Comparison of ENCODE assay signal across 28 mouse cellular contexts in the genomic region with DNA sequence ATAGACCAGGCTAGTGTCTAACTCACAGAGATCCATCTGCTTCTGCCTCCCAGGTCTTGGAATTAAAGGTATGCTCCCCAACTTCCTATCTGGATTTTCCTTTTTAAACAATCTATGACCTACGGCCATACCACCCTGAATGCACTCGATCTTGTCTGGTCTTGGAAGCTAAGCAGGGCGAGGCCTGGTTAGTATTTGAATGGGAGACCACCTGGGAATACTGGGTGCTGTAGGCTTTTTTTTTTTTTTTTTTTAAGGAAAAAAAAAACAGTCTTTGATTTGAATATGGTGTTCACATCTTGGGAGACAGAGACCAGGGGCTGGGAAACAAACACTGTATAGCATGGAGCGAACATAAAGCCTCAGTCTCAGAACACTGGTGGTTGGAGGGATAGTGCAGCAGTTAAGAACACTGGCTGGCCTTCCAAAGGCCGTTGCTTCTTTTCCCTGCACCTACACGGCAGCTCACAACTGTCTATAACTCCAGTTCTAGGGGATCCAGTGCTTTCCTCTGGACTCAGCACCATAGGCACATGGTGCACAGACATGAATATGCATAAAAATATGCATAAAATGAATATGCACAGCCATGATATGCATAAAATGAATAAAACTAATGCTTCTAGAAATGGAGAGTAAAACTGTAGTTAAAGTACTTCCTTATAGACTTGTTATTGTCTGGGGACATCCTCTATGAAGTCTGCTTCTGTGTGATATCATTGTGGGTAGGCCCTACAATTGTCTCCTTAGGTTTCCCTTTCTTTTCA. TPM values are rescaled to one million over a fixed set of nuclear protein-coding genes. Genes with fewer than 3 reads are reported as not detected.
DNase-seq lines count a peak whose midpoint lies in the region; ATAC-seq and TF ChIP-seq lines count a peak whose summit lies in the region.
"Had no signal": no experiment of that assay in that cellular context is flagged by ENCODE, and none has a peak within 500 bp of the region (broad histone marks: within the 10 kb centered on the region; RNA-seq: fewer than 3 reads in every experiment).

No protein-coding gene starts in this region.

- H3K4me1 ChIP-seq in forebrain, postnatal 0 days (ENCODE audit: insufficient read depth) = no peaks in the 10 kb centered on the region
- H3K4me1 ChIP-seq in forebrain, embryonic 16.5 days (replicated peaks; ENCODE audit: control insufficient read depth, insufficient read depth, low read length) = no peaks in the 10 kb centered on the region
- H3K4me1 ChIP-seq in heart, adult 2 months (ENCODE audit: control insufficient read depth, insufficient read depth, low read length) = no peaks in the 10 kb centered on the region
- no peaks in the 10 kb centered on the region for H3K4me1 ChIP-seq in MEL (ENCODE audit: control insufficient read depth in 1 of 2, insufficient read depth in 2 of 2, low read length in 2 of 2)
- H3K4me1 ChIP-seq: embryonic facial prominence, embryonic 15.5 days; forebrain, embryonic 10.5 days; forebrain, embryonic 12.5 days had no signal

- no peaks in the 10 kb centered on the region for H3K27me3 ChIP-seq in forebrain, postnatal 0 days (ENCODE audit: insufficient read depth, low read length)
- H3K27me3 ChIP-seq in forebrain, embryonic 16.5 days (replicated peaks; ENCODE audit: control insufficient read depth, insufficient read depth, low read length) = no peaks in the 10 kb centered on the region
- no peaks in the 10 kb centered on the region for H3K27me3 ChIP-seq in heart, adult 2 months (ENCODE audit: control insufficient read depth, insufficient read depth, low read length)
- no peaks in the 10 kb centered on the region for H3K27me3 ChIP-seq in MEL (ENCODE audit: control insufficient read depth in 1 of 2, insufficient read depth in 2 of 2, low read length in 2 of 2)
- H3K27me3 ChIP-seq: CH12.LX; embryonic facial prominence, embryonic 13.5 days; embryonic facial prominence, embryonic 15.5 days; forebrain, embryonic 12.5 days had no signal

- no peak for DNase-seq in forebrain, postnatal 0 days
- peak; percentile 60 for DNase-seq in heart, adult 11 months
- DNase-seq in heart, adult 2 months = no peak
- DNase-seq in thymus, postnatal 4 days = peak; percentile 1
- no peak for DNase-seq in thymus, postnatal 14 days
- peak; percentile 8 for DNase-seq in MEL (ENCODE audit: low read depth, low spot score)
- DNase-seq in ovary, postnatal 36 days (ENCODE audit: low spot score) = no peak
- DNase-seq: adrenal gland, adult 2 months; adrenal gland, postnatal 10 days; adrenal gland, postnatal 25 days; B cell, adult 2 months; cerebellum, adult 11 months; cerebellum, adult 18-20 months; cerebellum, adult 8-10 months; cerebellum, adult 9-11 months; cerebellum, postnatal 14 days; cerebellum, postnatal 36 days; embryo, embryonic 11 days had no signal

- no peak overlapping the region for H3K4me3 ChIP-seq in forebrain, postnatal 0 days (ENCODE audit: low read depth, low read length)
- H3K4me3 ChIP-seq in forebrain, embryonic 16.5 days (replicated peaks; ENCODE audit: low read length) = no peak overlapping the region
- H3K4me3 ChIP-seq in heart, adult 2 months = no peak overlapping the region
- H3K4me3 ChIP-seq in MEL (ENCODE audit: control insufficient read depth in 1 of 2, insufficient read depth in 1 of 2, low read depth in 2 of 2, low read length in 2 of 2) = no peak overlapping the region
- H3K4me3 ChIP-seq: embryonic facial prominence, embryonic 13.5 days; embryonic facial prominence, embryonic 15.5 days; erythroblast, embryonic 14.5 days; forebrain, embryonic 10.5 days; forebrain, embryonic 12.5 days had no signal

- intact Hi-C loops in heart, adult 2 months (cut with DNase I) = no loop called here

- no peak for TF ChIP-seq EP300 in heart, adult 2 months (IDR thresholded peaks at IDR 0.05; ENCODE audit: insufficient read depth, low read depth, low read length)
- TF ChIP-seq EP300 in MEL (IDR thresholded peaks at IDR 0.05; ENCODE audit: low read depth in 1 of 2, low read length in 2 of 2) = no peak

- H3K27ac ChIP-seq in forebrain, postnatal 0 days (ENCODE audit: low read depth, low read length) = no peak overlapping the region
- H3K27ac ChIP-seq in forebrain, embryonic 16.5 days (ENCODE audit: low read length) = no peak overlapping the region
- no peak overlapping the region for H3K27ac ChIP-seq in heart, adult 2 months
- H3K27ac ChIP-seq in MEL (ENCODE audit: control insufficient read depth, low read depth, low read length) = no peak overlapping the region
- H3K27ac ChIP-seq: embryonic facial prominence, embryonic 13.5 days; embryonic facial prominence, embryonic 15.5 days; forebrain, embryonic 10.5 days; forebrain, embryonic 12.5 days had no signal

- no peaks in the 10 kb centered on the region for H3K79me2 ChIP-seq in heart, adult 2 months (replicated peaks; ENCODE audit: control insufficient read depth, insufficient read depth, low read length)
- no peaks in the 10 kb centered on the region for H3K79me2 ChIP-seq in MEL (ENCODE audit: control insufficient read depth, insufficient read depth, low read length, poor library complexity)

- TF ChIP-seq RAD21 in MEL (IDR thresholded peaks at IDR 0.05; ENCODE audit: low read depth, low read length) = no peak

- H3K9ac ChIP-seq in forebrain, postnatal 0 days = no peak overlapping the region
- no peak overlapping the region for H3K9ac ChIP-seq in forebrain, embryonic 16.5 days (replicated peaks; ENCODE audit: low read depth, low read length)
- H3K9ac ChIP-seq in heart, adult 2 months (ENCODE audit: low read depth, low read length) = no peak overlapping the region
- no peak overlapping the region for H3K9ac ChIP-seq in MEL (ENCODE audit: control insufficient read depth, low read depth, low read length, poor library complexity, severe bottlenecking)
- H3K9ac ChIP-seq: embryonic facial prominence, embryonic 13.5 days; embryonic facial prominence, embryonic 15.5 days; forebrain, embryonic 12.5 days had no signal

- H3K36me3 ChIP-seq in forebrain, postnatal 0 days (ENCODE audit: insufficient read depth) = peaks cover 92% of the 10 kb centered on the region
- peaks cover 31% of the 10 kb centered on the region for H3K36me3 ChIP-seq in forebrain, embryonic 16.5 days (ENCODE audit: control insufficient read depth, insufficient read depth)
- no peaks in the 10 kb centered on the region for H3K36me3 ChIP-seq in heart, adult 2 months (ENCODE audit: control insufficient read depth, insufficient read depth, low read length)
- peaks cover 0 to 25% of the 10 kb centered on the region in 2 experiments; a peak in 2 of 4 replicates for H3K36me3 ChIP-seq in MEL (ENCODE audit: control insufficient read depth in 1 of 2, insufficient read depth in 2 of 2, low read length in 2 of 2)

- WGBS in forebrain, postnatal 0 days = 85% methylated on average over 6 of the region's 6 CpGs
- WGBS in forebrain, embryonic 16.5 days = 85% methylated on average over 6 of the region's 6 CpGs
- WGBS in heart, adult 2 months = 86% methylated on average over 6 of the region's 6 CpGs

- 0 out of 2 replicates have a peak, but pooled peaks have one; percentile 49 for ATAC-seq in forebrain, postnatal 0 days
- no peak for ATAC-seq in forebrain, embryonic 16.5 days
- ATAC-seq: CD4-positive, CD25-positive, alpha-beta regulatory T cell, adult 4 months; forebrain, embryonic 14.5 days had no signal

- TF ChIP-seq POLR2A in heart, adult 2 months (IDR thresholded peaks at IDR 0.05; ENCODE audit: insufficient read depth, low read depth, low read length) = no peak
- no peak for TF ChIP-seq POLR2A in MEL (IDR thresholded peaks at IDR 0.05; ENCODE audit: control insufficient read depth in 1 of 2, insufficient read depth in 1 of 2, low read depth in 1 of 2, low read length in 2 of 2, poor library complexity in 1 of 2)

- TF ChIP-seq CTCF in forebrain, postnatal 0 days (IDR thresholded peaks at IDR 0.05; ENCODE audit: low read depth) = no peak
- TF ChIP-seq CTCF in heart, adult 2 months (IDR thresholded peaks at IDR 0.05) = no peak
- no peak for TF ChIP-seq CTCF in MEL (IDR thresholded peaks at IDR 0.05 in 2 of 3, conservative IDR thresholded peaks at IDR 0.05 in 1 of 3; ENCODE audit: control insufficient read depth in 1 of 3, insufficient read depth in 1 of 3, low read depth in 2 of 3, low read length in 3 of 3, poor library complexity in 1 of 3, severe bottlenecking in 1 of 3)

- H3K9me3 ChIP-seq in forebrain, postnatal 0 days (ENCODE audit: low read length) = no peaks in the 10 kb centered on the region
- no peaks in the 10 kb centered on the region for H3K9me3 ChIP-seq in forebrain, embryonic 16.5 days (ENCODE audit: control insufficient read depth, low read length)
- H3K9me3 ChIP-seq in MEL (replicated peaks; ENCODE audit: insufficient read depth, low read length) = no peaks in the 10 kb centered on the region
- H3K9me3 ChIP-seq: embryonic facial prominence, embryonic 13.5 days; embryonic facial prominence, embryonic 15.5 days; forebrain, embryonic 10.5 days; forebrain, embryonic 12.5 days; G1E had no signal

- no peak overlapping the region for H3K4me2 ChIP-seq in forebrain, postnatal 0 days (ENCODE audit: low read depth)
- H3K4me2 ChIP-seq in forebrain, embryonic 16.5 days (ENCODE audit: low read length) = no peak overlapping the region
- H3K4me2 ChIP-seq: embryonic facial prominence, embryonic 13.5 days; embryonic facial prominence, embryonic 15.5 days; forebrain, embryonic 12.5 days had no signal

RNA-seq across cellular contexts. Expression of gene Msto1, which starts 7.2 kb away (rescaled TPM):
- total RNA-seq in forebrain, postnatal 0 days (2014; rRNA removed) = 36.8 and 37.3 TPM in 2 replicates
- polyA plus RNA-seq in forebrain, postnatal 0 days (2015; fragmentation: Nextera tagmentation; extraction: Ambion mirVana) = 40.6 and 41.1 TPM in 2 replicates
- polyA plus RNA-seq in forebrain, embryonic 16.5 days (2015; fragmentation: Nextera tagmentation; extraction: Ambion mirVana) = 44.5 and 47.7 TPM in 2 replicates
- 10 to 100 TPM; 12.4 to 12.6 TPM for total RNA-seq in heart, adult 2 months (2021)
- polyA plus RNA-seq in heart, adult 2 months (2012; rRNA removed) = 21.6 and 22.1 TPM in 2 replicates
- total RNA-seq in MEL (2012; rRNA removed) = 70.6 and 82.6 TPM in 2 replicates
- 100 to 1,000 TPM in 1 of 2 experiments, not detected in 1; 101 TPM for polyA plus RNA-seq in MEL (2012; ENCODE audit: insufficient read depth in 1 of 2, insufficient read length in 2 of 2, low read depth in 1 of 2, low replicate concordance in 2 of 2, missing spikeins in 1 of 2)

RNA-seq across cellular contexts. Expression of gene Ash1l, which starts 43.8 kb away (rescaled TPM):
- 25.9 and 28.9 TPM in 2 replicates for total RNA-seq in forebrain, postnatal 0 days (2014; rRNA removed)
- polyA plus RNA-seq in forebrain, postnatal 0 days (2015; fragmentation: Nextera tagmentation; extraction: Ambion mirVana) = 6.8 and 12.8 TPM in 2 replicates
- polyA plus RNA-seq in forebrain, embryonic 16.5 days (2015; fragmentation: Nextera tagmentation; extraction: Ambion mirVana) = 22.6 and 24.6 TPM in 2 replicates
- total RNA-seq in heart, adult 2 months (2021) = 10 to 100 TPM; 36.4 to 41.1 TPM
- polyA plus RNA-seq in heart, adult 2 months (2012; rRNA removed) = 6.9 and 14.0 TPM in 2 replicates
- 9.6 and 10.3 TPM in 2 replicates for total RNA-seq in MEL (2012; rRNA removed)
- 10 to 100 TPM; 12.8 to 22.2 TPM for polyA plus RNA-seq in MEL (2012; ENCODE audit: insufficient read depth in 1 of 2, insufficient read length in 2 of 2, low read depth in 1 of 2, low replicate concordance in 2 of 2, missing spikeins in 1 of 2)

RNA-seq across cellular contexts. Expression of gene Dap3, which starts 44.4 kb away (rescaled TPM):
- total RNA-seq in forebrain, postnatal 0 days (2014; rRNA removed) = 76.2 and 83.0 TPM in 2 replicates
- polyA plus RNA-seq in forebrain, postnatal 0 days (2015; fragmentation: Nextera tagmentation; extraction: Ambion mirVana) = 127 and 141 TPM in 2 replicates
- 161 and 168 TPM in 2 replicates for polyA plus RNA-seq in forebrain, embryonic 16.5 days (2015; fragmentation: Nextera tagmentation; extraction: Ambion mirVana)
- 100 to 1,000 TPM; 134 to 153 TPM for total RNA-seq in heart, adult 2 months (2021)
- 66.5 and 98.1 TPM in 2 replicates for polyA plus RNA-seq in heart, adult 2 months (2012; rRNA removed)
- total RNA-seq in MEL (2012; rRNA removed) = 192 and 247 TPM in 2 replicates
- polyA plus RNA-seq in MEL (2012; ENCODE audit: insufficient read depth in 1 of 2, insufficient read length in 2 of 2, low read depth in 1 of 2, low replicate concordance in 2 of 2, missing spikeins in 1 of 2) = 100 to 1,000 TPM in 1 of 2 experiments, not detected in 1; 293 TPM

Comparison
In these comparisons a context has a peak if more than half of its experiments do, and no peak if none do; other contexts are left out.
1. DNase-seq: peak in heart, adult 11 months (single experiment), thymus, postnatal 4 days (single experiment) and MEL (single experiment); none in forebrain, postnatal 0 days (single experiment), heart, adult 2 months (0 of 2), thymus, postnatal 14 days (single experiment) and ovary, postnatal 36 days (single experiment).